Mouse (Mus musculus): ENCODE measurements around the gene Rassf2.

GRCm38 (mm10) chr2:132055349-132055753 is 25.3 kb upstream of the Rassf2 start:
- TF ChIP-seq CTCF (IDR thresholded peaks at IDR 0.05; ENCODE audit: control insufficient read depth, insufficient read depth, insufficient read length) (no peak), FOSL1 (IDR thresholded peaks at IDR 0.05; ENCODE audit: insufficient read depth, low read length, poor library complexity, severe bottlenecking) (no peak), CEBPB (IDR thresholded peaks at IDR 0.05; ENCODE audit: low read depth) (no peak), USF1 (IDR thresholded peaks at IDR 0.05; ENCODE audit: low read depth) (no peak)

Measured in C2C12 (cell line).